Comparison of ENCODE assay signal across 37 mouse cellular contexts in the genomic region with DNA sequence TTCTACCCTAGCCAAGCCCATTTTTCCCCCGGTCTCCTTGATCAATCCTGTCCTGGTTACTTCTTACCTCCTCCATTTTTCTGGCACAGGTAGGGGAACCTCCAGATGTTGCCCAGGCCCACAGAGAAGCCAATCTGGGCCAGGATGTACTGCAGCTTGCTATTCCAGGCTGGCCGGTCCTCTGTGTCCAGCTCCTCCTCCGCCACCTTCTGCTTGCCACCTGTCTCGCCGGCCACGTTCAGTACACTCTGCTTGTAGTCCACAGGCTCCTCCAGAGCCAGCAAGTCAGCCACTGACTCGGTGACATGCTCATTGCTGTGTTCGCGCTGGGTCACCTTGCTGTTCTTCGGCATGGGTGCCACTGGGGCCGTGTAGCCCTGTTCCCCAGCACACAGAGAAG. TPM values are rescaled to one million over a fixed set of nuclear protein-coding genes. Genes with fewer than 3 reads are reported as not detected.
DNase-seq lines count a peak whose midpoint lies in the region; ATAC-seq and TF ChIP-seq lines count a peak whose summit lies in the region.
"Had no signal": no experiment of that assay in that cellular context is flagged by ENCODE, and none has a peak within 500 bp of the region (broad histone marks: within the 10 kb centered on the region; RNA-seq: fewer than 3 reads in every experiment).

No protein-coding gene starts in this region.

- H3K27ac ChIP-seq in forebrain, embryonic 14.5 days (ENCODE audit: low read depth, low read length), result 0 out of 2 replicates have a peak overlapping the region, but pooled peaks have one; percentile 85
- no peak overlapping the region for H3K27ac ChIP-seq in forebrain, postnatal 0 days (ENCODE audit: low read depth, low read length)
- H3K27ac ChIP-seq in cerebellum, adult 2 months (ENCODE audit: insufficient read depth, low read length), result peak overlapping the region; percentile 98
- H3K27ac ChIP-seq: embryonic facial prominence, embryonic 13.5 days; forebrain, embryonic 10.5 days; heart, embryonic 10.5 days; limb, embryonic 10.5 days; limb, embryonic 15.5 days; liver, embryonic 13.5 days; macrophage; midbrain, embryonic 13.5 days; neural tube, embryonic 13.5 days; stomach, postnatal 0 days had no signal

- peaks cover 39% of the 10 kb centered on the region for H3K4me1 ChIP-seq in forebrain, embryonic 14.5 days (ENCODE audit: control insufficient read depth, insufficient read depth, low read length)
- peaks cover 13% of the 10 kb centered on the region for H3K4me1 ChIP-seq in forebrain, postnatal 0 days (ENCODE audit: insufficient read depth)
- peaks cover 70% of the 10 kb centered on the region for H3K4me1 ChIP-seq in cerebellum, adult 2 months (ENCODE audit: control insufficient read depth, insufficient read depth, low read length)
- H3K4me1 ChIP-seq: liver, embryonic 13.5 days had no signal

- H3K4me3 ChIP-seq in forebrain, embryonic 14.5 days (ENCODE audit: low read depth, low read length), result no peak overlapping the region
- no peak overlapping the region for H3K4me3 ChIP-seq in forebrain, postnatal 0 days (ENCODE audit: low read depth, low read length)
- no peak overlapping the region for H3K4me3 ChIP-seq in cerebellum, adult 2 months (replicated peaks; ENCODE audit: insufficient read depth, low read depth, low read length)
- H3K4me3 ChIP-seq: embryonic facial prominence, embryonic 13.5 days; forebrain, embryonic 10.5 days; heart, embryonic 10.5 days; hindbrain, embryonic 13.5 days; limb, embryonic 10.5 days; limb, embryonic 15.5 days; liver, embryonic 13.5 days; midbrain, embryonic 13.5 days; neural tube, embryonic 13.5 days had no signal

- 95% methylated on average over 11 of the region's 11 CpGs for WGBS in forebrain, embryonic 14.5 days
- WGBS in forebrain, postnatal 0 days, result 90% methylated on average over 11 of the region's 11 CpGs
- WGBS in cerebellum, adult 2 months, result 14% methylated on average over 11 of the region's 11 CpGs

- H3K27me3 ChIP-seq in forebrain, embryonic 14.5 days (replicated peaks; ENCODE audit: control insufficient read depth, insufficient read depth, low read length), result no peaks in the 10 kb centered on the region
- no peaks in the 10 kb centered on the region for H3K27me3 ChIP-seq in forebrain, postnatal 0 days (ENCODE audit: insufficient read depth, low read length)
- H3K27me3 ChIP-seq in cerebellum, adult 2 months (ENCODE audit: control insufficient read depth, insufficient read depth, low read length), result no peaks in the 10 kb centered on the region
- H3K27me3 ChIP-seq: embryonic facial prominence, embryonic 13.5 days; limb, embryonic 15.5 days; liver, embryonic 13.5 days; midbrain, embryonic 13.5 days; neural tube, embryonic 13.5 days had no signal

- no peak for ATAC-seq in forebrain, embryonic 14.5 days
- no peak for ATAC-seq in forebrain, postnatal 0 days
- ATAC-seq: forebrain, embryonic 16.5 days; intestine, postnatal 0 days; midbrain, embryonic 13.5 days had no signal

- peak; percentile 34; the same call in 1 of the 2 replicates for TF ChIP-seq POLR2A in cerebellum, adult 2 months (IDR thresholded peaks at IDR 0.05; ENCODE audit: borderline replicate concordance, insufficient read depth, low read length)

- no peak overlapping the region for H3K4me2 ChIP-seq in forebrain, embryonic 14.5 days (ENCODE audit: low read length)
- H3K4me2 ChIP-seq in forebrain, postnatal 0 days (ENCODE audit: low read depth), result no peak overlapping the region
- H3K4me2 ChIP-seq: embryonic facial prominence, embryonic 13.5 days; hindbrain, embryonic 13.5 days; limb, embryonic 15.5 days; liver, embryonic 13.5 days; midbrain, embryonic 13.5 days; neural tube, embryonic 13.5 days had no signal

- H3K9me3 ChIP-seq in forebrain, embryonic 14.5 days (replicated peaks; ENCODE audit: control insufficient read depth, low read length), result no peaks in the 10 kb centered on the region
- no peaks in the 10 kb centered on the region for H3K9me3 ChIP-seq in forebrain, postnatal 0 days (ENCODE audit: low read length)
- H3K9me3 ChIP-seq: G1E; hindbrain, embryonic 13.5 days; limb, embryonic 15.5 days; liver, embryonic 13.5 days; midbrain, embryonic 13.5 days; neural tube, embryonic 13.5 days had no signal

- no peak overlapping the region for H3K9ac ChIP-seq in forebrain, embryonic 14.5 days (ENCODE audit: low read length)
- H3K9ac ChIP-seq in forebrain, postnatal 0 days, result no peak overlapping the region
- H3K9ac ChIP-seq: embryonic facial prominence, embryonic 13.5 days; hindbrain, embryonic 13.5 days; limb, embryonic 15.5 days; liver, embryonic 13.5 days; midbrain, embryonic 13.5 days; neural tube, embryonic 13.5 days had no signal

- no peak for TF ChIP-seq CTCF in forebrain, postnatal 0 days (IDR thresholded peaks at IDR 0.05; ENCODE audit: low read depth)
- TF ChIP-seq CTCF in cerebellum, adult 2 months (IDR thresholded peaks at IDR 0.05; ENCODE audit: borderline replicate concordance, insufficient read depth, low read depth, low read length), result no peak

- DNase-seq in forebrain, embryonic 14.5 days (ENCODE audit: low spot score), result no peak
- no peak for DNase-seq in forebrain, postnatal 0 days
- DNase-seq in brain, adult 2 months (ENCODE audit: low read depth, low spot score), result peak; percentile 91
- peak; percentile 81 to 90 for DNase-seq in cerebellum, adult 2 months
- DNase-seq in cerebellum, postnatal 14 days, result peak; percentile 66 to 70
- DNase-seq in testis, postnatal 10 days (ENCODE audit: low spot score), result no peak
- DNase-seq in kidney, postnatal 4 days, result no peak
- DNase-seq: adrenal gland, adult 8-10 months; gastrocnemius, postnatal 25 days; heart, adult 11 months; heart, postnatal 4 days; kidney, adult 9 months; kidney, postnatal 10 days; liver, embryonic 13.5 days; lung, adult 18-20 months; lung, postnatal 10 days; right cerebral cortex, postnatal 14 days; thymus, adult 2 months; thymus, postnatal 36 days had no signal

- H3K36me3 ChIP-seq in forebrain, embryonic 14.5 days (ENCODE audit: control insufficient read depth, insufficient read depth, low read length), result peaks cover 3% of the 10 kb centered on the region; the same call in 1 of the 2 replicates
- peaks cover 24% of the 10 kb centered on the region for H3K36me3 ChIP-seq in forebrain, postnatal 0 days (ENCODE audit: insufficient read depth)
- H3K36me3 ChIP-seq: G1E; liver, embryonic 13.5 days had no signal

RNA-seq across cellular contexts. Expression of gene Slc6a17, which starts 17.5 kb away (rescaled TPM):
- polyA plus RNA-seq in forebrain, embryonic 14.5 days (2014; fragmentation: Nextera tagmentation; extraction: Ambion mirVana), result 12.8 and 15.4 TPM in 2 replicates
- total RNA-seq in forebrain, postnatal 0 days (2014; rRNA removed), result 61.2 and 68.9 TPM in 2 replicates
- 20.3 and 22.7 TPM in 2 replicates for polyA plus RNA-seq in forebrain, postnatal 0 days (2015; fragmentation: Nextera tagmentation; extraction: Ambion mirVana)
- 158 and 176 TPM in 2 replicates for polyA plus RNA-seq in cerebellum, adult 2 months (2012; rRNA removed)
- total RNA-seq: common myeloid progenitor, adult 5-6 weeks; megakaryocyte-erythroid progenitor cell, adult 5-6 weeks had no signal
- polyA plus RNA-seq: G1E had no signal

RNA-seq across cellular contexts. Expression of gene Kcnc4, which starts 40.9 kb away (rescaled TPM):
- polyA plus RNA-seq in forebrain, embryonic 14.5 days (2014; fragmentation: Nextera tagmentation; extraction: Ambion mirVana), result 1.4 and 1.8 TPM in 2 replicates
- total RNA-seq in forebrain, postnatal 0 days (2014; rRNA removed), result 10.7 and 15.4 TPM in 2 replicates
- polyA plus RNA-seq in forebrain, postnatal 0 days (2015; fragmentation: Nextera tagmentation; extraction: Ambion mirVana), result 4.2 and 6.6 TPM in 2 replicates
- 59.7 and 62.3 TPM in 2 replicates for polyA plus RNA-seq in cerebellum, adult 2 months (2012; rRNA removed)
- total RNA-seq: common myeloid progenitor, adult 5-6 weeks; megakaryocyte-erythroid progenitor cell, adult 5-6 weeks had no signal
- polyA plus RNA-seq: forebrain, embryonic 10.5 days; G1E; limb, embryonic 10.5 days; liver, embryonic 13.5 days; macrophage had no signal

RNA-seq across cellular contexts. Expression of gene Ubl4b, which starts 54.6 kb away (rescaled TPM):
- polyA plus RNA-seq in forebrain, embryonic 14.5 days (2014; fragmentation: Nextera tagmentation; extraction: Ambion mirVana), result not detected in 2 replicates
- 0.23 TPM in 1 of 2 replicates, not detected in the other for total RNA-seq in forebrain, postnatal 0 days (2014; rRNA removed)
- polyA plus RNA-seq in forebrain, postnatal 0 days (2015; fragmentation: Nextera tagmentation; extraction: Ambion mirVana), result not detected in 2 replicates
- not detected in 2 replicates for polyA plus RNA-seq in cerebellum, adult 2 months (2012; rRNA removed)
- total RNA-seq: adrenal gland, adult 8-10 months; common myeloid progenitor, adult 5-6 weeks; gastrocnemius, postnatal 25 days; heart, postnatal 4 days; layer of hippocampus, adult 18-20 months; layer of hippocampus, postnatal 25 days; megakaryocyte-erythroid progenitor cell, adult 5-6 weeks had no signal
- polyA plus RNA-seq: forebrain, embryonic 16.5 days; G1E; hindbrain, embryonic 13.5 days; intestine, postnatal 0 days; limb, embryonic 15.5 days; liver, embryonic 13.5 days; macrophage; midbrain, embryonic 13.5 days; neural tube, embryonic 13.5 days; small intestine, adult 2 months; stomach, postnatal 0 days had no signal

Comparison
In these comparisons a context has a peak if more than half of its experiments do, and no peak if none do; other contexts are left out.
1. DNase-seq: peak in brain, adult 2 months (single experiment), cerebellum, adult 2 months (2 of 2) and cerebellum, postnatal 14 days (2 of 2); none in forebrain, embryonic 14.5 days (single experiment), forebrain, postnatal 0 days (single experiment), testis, postnatal 10 days (single experiment) and kidney, postnatal 4 days (0 of 2).